Mouse (Mus musculus) heart, postnatal 36 days (tissue): ENCODE results near the gene Slc25a24. TPM values are rescaled to one million over a fixed set of nuclear protein-coding genes. Genes with fewer than 3 reads are reported as not detected.

Experiments
- DNase-seq, 2 experiments: peaks; one replicate each; pipeline ENCODE4 v3.0.0; 2021 to 2022
- intact Hi-C: fragments of 180-260 bp; cut with DNase I; formaldehyde crosslinking; loops from one replicate; pipeline ENCODE4 v1.15.1; 2025
- total RNA-seq, 2 experiments: library from RNA; stranded (reverse); gene quantifications; 2 replicates each; pipeline ENCODE4 v1.2.3; 2021

Gene Slc25a24
- total RNA-seq = 1 to 10 TPM; 5.3 to 6.4 TPM

- intact Hi-C loops = no loop called here
- DNase-seq = peak; percentile 68 to 74
These were observed at the start of gene Slc25a24 for GRCm38 (mm10) chr3:109122641-109123530. Gene Slc25a24 (plus strand): TSS chr3:109123149.

DNA sequence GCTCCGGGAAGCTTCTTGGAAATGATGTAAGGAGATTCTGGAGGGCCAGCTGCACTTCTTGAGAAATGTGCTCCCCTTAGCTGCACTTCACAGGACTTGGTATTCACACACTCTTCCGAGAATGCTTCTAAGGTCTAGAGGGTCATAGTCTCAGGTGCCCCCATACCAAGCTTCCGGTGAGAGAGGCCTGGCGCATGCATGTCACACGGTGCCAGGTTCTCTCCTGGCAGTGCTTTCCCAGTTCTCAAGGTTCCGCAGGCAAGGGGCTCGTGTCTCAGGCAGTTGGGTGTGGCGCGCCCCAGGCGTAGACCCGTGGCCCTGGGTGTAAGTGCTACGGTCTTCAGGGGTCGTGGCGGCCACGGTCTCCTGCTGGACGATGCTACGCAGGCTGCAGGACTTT, 42.8 kb upstream of the Slc25a24 start, which contains the start of gene Slc25a54:
Gene Slc25a54 (plus strand): TSS at position 301 of the 400 bp plus-strand sequence.
- intact Hi-C loops = no loop called here
- no peak for DNase-seq

DNA sequence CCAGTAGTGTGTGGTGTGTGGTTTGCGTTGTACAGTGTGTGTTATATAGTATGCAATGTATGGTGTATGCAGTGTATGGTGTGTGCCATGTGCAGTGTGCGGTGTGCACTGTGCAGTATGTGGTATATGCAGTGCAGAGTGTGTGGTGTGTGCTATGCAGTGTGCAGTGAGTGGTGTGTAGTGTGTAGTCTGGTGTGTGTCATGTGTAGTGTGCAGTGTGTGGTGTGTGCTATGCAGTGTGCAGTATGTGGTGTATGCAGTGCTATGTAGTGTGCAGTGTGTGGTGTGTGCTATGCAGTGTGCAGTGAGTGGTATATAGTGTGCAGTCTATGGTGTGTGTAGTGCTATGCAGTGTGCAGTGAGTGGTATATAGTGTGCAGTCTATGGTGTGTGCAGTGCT, 38.5 kb upstream of the Slc25a24 start:
- intact Hi-C loops = no loop called here
- no peak for DNase-seq

GRCm38 (mm10) chr3:109088460-109088859, 34.5 kb upstream of the Slc25a24 start:
- no peak for DNase-seq
- intact Hi-C loops = no loop called here

- intact Hi-C loops = no loop called here
- DNase-seq = no peak
These were observed 18.2 kb upstream of the Slc25a24 start for GRCm38 (mm10) chr3:109104702-109105101.

GRCm38 (mm10) chr3:109117136-109117535, 5.8 kb upstream of the Slc25a24 start:
- intact Hi-C loops = no loop called here
- DNase-seq = no peak

DNA sequence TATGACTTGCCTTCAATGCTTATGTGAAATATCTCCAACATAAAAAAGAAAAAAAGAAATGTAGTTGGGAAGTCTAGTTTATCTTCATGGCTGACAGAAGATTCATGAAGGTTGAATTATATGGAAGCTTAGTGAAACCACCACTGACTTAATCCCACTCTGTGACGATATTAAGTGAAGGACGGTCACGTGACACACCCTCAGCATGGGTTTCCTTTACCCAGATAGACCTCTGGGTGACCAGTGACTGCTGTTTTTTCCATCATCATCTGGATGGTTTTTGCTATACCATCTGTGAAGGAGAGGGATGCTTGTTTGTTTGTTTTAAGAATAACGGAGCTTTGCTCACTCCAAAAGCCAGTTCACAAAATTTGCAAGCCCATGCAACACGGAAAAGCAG, 3.4 kb upstream of the Slc25a24 start:
- no peak for DNase-seq
- intact Hi-C loops = no loop called here

- intact Hi-C loops = no loop called here
- DNase-seq = no peak
These were observed 3.0 kb upstream of the Slc25a24 start for GRCm38 (mm10) chr3:109119973-109120372.

DNA sequence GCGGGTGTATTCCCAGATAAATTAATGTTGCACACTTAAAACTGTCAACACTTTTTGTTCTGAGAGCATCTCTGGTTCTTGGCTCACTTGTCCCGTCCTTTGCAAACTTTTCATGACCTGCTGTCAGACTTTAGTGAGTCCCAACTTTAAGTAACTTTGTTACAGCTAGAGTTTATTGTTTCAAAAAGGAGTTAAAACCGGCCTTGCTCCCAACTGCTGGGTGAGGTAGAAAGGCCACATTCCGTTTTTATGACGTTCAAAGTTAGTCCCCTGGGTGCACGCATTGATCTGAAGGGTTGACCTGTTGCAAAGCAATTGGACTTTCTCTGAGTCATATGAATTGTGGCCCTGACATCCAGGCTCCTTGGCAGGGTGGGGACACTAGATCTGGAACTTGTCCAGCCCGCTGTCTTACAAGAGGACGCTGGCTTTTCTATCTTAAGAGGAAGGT, 607 bp downstream of the Slc25a24 start:
- DNase-seq = peak; percentile 45 to 52
- intact Hi-C loops = no loop called here

GRCm38 (mm10) chr3:109124091-109124490, 1.1 kb downstream of the Slc25a24 start:
- intact Hi-C loops = no loop called here
- no peak for DNase-seq

GRCm38 (mm10) chr3:109125531-109125930, 2.6 kb downstream of the Slc25a24 start:
- DNase-seq = no peak
- intact Hi-C loops = no loop called here

GRCm38 (mm10) chr3:109129768-109130167, 6.8 kb downstream of the Slc25a24 start:
- intact Hi-C loops = no loop called here
- no peak for DNase-seq

- intact Hi-C loops = no loop called here
- no peak for DNase-seq
These were observed 10.0 kb downstream of the Slc25a24 start for GRCm38 (mm10) chr3:109132966-109133365.

GRCm38 (mm10) chr3:109134036-109134435, 11.1 kb downstream of the Slc25a24 start:
- intact Hi-C loops = no loop called here
- no peak for DNase-seq

- no peak for DNase-seq
- intact Hi-C loops = no loop called here
These were observed 12.4 kb downstream of the Slc25a24 start for GRCm38 (mm10) chr3:109135352-109135751.

DNA sequence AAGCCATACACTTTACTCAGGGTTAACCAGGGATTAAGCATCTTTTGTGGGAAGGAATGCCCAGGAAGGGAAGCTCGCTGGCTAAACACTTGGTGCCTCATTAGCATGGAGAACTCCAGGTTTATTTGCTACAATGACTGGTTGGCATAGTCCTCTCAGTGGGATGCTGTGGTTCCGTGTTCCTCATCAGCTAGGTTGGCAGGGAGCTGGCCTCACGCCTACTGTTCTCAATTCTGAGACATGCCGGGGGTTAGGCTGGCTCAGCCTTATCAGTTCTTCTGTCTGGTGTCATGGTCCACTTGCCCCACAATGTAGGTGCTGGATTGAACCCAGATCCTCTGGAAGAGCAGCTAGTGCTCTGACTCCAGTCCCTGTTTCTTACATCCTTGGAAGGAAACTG, 29.6 kb downstream of the Slc25a24 start:
- DNase-seq = no peak
- intact Hi-C loops = no loop called here

DNA sequence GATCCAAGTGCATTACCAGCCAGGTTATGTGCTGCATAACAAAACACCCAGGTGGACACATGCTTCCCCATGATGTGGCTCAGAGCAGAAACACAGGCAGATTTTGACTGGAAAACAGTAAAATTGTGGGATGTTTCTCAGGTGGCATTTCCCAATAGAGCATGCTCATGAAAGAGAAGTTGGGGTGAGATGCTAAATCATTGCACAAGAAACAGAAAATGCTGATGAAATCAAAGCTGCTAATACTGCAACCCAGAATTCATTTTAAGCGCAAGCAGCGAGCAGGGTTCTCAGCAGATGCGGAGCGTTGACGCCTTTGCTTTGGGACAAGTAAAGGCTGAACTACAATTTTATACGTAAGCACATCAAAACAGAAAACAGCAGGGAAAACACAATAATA, 30.5 kb downstream of the Slc25a24 start:
- DNase-seq = no peak
- intact Hi-C loops = no loop called here

DNA sequence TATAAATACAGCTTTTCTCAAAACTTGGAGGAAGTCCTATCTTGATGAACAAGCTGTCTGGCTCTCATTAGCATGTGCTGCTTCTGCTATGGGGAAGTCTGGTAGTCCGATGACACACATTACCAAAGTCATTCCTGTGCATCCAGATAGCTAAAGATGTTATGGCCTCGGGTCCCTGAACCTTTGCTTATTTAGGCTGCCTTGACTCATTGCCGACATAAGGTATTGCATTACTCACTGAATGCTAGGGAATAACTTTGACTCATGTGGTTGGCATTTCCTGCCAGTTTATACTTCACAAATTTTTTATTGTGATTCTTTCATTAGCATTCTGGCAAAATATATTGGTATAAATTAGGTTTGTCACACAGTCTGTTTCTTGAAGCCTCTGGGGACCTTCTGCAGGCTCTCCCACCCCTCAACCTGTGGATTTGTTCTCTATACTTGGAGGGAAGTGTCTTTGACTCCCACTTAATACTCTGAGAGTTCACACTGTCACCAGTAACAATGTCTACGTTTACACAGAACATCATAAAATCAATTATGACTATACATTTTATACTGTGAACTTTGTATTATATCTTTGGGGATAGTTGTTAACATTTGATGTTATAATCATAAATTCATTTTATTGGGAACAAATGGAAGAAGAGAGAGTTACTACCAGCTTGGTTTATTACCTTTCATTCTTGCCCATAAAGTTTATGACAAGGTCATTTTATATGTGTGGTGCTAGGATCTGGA, 33.1 kb downstream of the Slc25a24 start:
- intact Hi-C loops = no loop called here
- DNase-seq = no peak

- intact Hi-C loops = no loop called here
- DNase-seq = no peak
These were observed 34.5 kb downstream of the Slc25a24 start for GRCm38 (mm10) chr3:109157481-109157880.

DNA sequence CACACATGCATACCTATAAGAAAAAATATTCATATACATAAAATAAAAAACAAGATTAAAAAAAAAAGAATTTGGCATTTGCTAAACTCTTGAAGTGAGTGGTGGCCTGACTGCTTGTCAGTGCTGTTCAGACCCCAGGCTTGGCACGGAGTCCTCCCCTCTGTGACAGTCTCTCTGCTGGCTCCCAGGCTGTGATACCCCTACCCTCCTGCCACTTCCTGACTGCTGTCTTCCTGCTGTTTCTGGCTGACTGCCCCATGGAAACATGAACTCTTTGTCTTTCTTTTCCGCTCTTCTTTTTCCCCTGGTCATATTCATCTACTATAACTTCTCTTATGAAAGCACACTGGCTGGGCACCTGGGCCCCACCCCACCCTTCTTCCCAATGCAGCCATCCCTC, 41.1 kb downstream of the Slc25a24 start:
- intact Hi-C loops = no loop called here
- DNase-seq = no peak

DNA sequence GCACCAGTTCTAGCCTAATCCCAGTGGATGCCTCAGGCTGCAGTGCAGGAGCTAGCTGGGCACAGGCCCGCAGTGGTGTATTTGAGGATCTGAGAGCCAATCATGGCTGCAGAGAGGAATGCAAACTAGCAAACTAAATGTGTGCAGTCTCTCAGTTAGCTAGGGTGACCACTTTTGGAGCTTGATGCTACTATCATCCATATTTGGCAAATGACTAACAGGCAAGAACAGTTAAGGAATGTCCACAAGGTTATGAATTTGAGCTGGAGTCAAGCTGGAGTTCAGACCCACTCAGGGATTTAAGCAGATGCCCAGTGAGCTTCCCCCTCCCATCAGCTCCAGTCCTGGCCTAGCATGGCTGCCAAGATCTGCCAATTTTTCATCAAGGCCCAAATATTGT, 41.7 kb downstream of the Slc25a24 start:
- intact Hi-C loops = no loop called here
- no peak for DNase-seq
